Mouse (Mus musculus): ENCODE data around the gene Khdrbs1.

DNA sequence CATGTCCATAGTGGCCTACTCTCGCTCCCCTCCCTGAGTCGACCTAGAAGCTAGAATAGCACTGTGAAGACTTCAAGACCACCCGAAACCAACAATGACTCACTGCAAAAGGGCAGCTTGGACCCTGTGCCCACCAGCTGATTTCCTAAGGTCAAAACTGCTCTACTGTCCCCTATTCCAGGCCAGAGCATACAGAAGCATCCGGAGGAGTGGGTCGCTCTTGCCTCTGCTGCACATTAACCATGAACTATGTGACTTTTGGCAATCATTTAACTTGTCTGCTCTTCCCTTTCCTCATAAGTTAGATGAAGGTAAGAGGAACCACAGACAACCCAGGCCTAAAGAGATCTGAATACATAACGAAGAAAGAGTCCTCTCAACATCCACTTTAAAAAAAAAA lies 57.6 kb downstream of the Khdrbs1 start:
- TF ChIP-seq CTCF (IDR thresholded peaks at IDR 0.05; ENCODE audit: low read depth, low read length), result no peak
- TF ChIP-seq POLR2A (IDR thresholded peaks at IDR 0.05; ENCODE audit: insufficient read depth, low read length), result no peak
